Mouse (Mus musculus): ENCODE data around the gene Sptbn1.

Sptbn1 gene

DNA sequence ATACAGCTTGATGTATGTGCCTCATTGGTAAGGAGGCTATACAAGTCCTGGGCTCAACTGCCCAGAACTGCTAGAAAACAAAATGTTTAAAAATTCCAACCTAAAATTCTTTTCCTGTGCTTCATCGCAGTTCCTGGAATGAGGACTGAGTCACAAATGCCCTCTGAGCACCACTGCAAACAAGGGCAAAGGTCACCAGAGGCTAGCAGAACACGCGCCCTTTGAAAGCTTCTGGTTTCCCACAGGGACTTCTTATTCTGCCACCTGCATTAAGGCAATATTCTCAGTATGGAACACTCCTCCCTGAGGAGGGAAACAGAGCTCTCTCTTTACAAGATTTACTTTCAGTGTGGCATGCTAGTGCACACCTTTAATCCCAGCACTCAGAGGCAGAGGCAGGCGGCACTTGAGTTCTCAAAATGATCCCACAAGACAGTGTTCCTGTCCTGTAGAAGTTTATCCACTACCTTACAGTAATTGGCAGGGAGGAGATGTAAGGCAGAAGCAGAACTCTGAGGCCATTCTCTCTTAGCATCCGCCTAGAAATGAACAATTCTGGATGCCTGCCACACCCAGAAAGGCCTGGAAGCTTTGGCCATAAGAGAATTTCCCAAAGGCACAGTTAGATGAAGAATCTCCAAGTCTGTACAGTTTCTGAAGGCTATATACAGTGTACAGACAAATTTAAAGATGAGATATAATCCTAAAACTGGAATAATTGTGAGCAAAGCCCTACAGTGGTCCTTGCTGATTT lies 56.1 kb downstream of the Sptbn1 start:
- no peak for DNase-seq (ENCODE audit: low read depth in 2 of 2, low spot score in 2 of 2)

- DNase-seq (ENCODE audit: low read depth in 2 of 2, low spot score in 2 of 2) = no peak
Measured at GRCm38 (mm10) chr11:30211141-30211540, 56.8 kb downstream of the Sptbn1 start.

DNA sequence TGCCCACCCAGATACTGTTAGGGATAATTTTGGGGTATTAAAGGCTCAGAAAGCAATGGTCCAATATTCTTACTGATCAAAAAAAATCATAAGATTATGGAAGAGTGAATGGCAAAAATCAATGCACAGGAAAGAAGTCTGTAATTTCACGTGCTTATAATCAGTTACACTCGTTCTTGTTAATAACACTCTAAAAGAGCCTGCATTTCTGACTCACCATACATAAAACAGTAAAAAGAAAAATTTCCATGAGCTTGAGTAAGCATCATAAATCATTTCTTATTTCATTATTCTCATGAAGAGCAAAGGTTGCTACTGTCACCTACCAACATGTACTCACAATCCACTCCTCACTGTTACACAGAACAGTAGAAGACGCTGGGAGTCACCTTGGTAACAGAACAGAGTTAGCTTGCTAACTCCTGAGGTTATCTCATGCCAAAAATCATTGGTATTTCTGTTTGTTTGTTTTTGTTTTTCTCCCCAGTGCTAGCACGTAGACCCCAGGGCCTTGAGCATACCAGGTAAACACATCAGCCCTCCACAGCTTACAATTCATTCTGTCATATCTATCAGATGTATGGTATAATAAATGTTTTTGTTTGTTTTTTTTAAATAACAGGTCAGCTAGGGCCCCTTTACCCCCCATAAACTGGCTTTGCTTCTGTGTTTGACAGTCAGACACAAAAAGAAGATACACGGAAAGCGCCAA lies 57.7 kb downstream of the Sptbn1 start:
- no peak for DNase-seq (ENCODE audit: low read depth in 2 of 2, low spot score in 2 of 2)

DNA sequence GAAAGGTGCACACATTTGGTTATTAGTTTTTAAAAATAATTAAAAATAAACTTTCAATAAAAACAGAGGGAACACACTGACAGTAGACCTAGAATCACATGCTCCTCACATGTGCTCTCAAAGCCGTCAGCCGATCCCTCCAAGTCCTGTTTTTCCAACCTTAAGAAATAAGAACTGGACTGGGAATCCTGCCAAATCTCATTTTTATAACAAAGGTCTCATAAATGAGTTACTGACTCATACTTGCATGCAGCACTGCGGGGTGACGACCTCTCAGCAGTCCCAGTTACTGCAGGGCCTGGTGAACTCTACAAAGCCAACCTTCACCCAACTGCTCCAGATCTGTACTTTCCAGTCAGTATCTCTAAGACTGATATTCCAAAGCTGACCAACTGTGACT lies 58.5 kb downstream of the Sptbn1 start:
- no peak for DNase-seq (ENCODE audit: low read depth in 2 of 2, low spot score in 2 of 2)

- DNase-seq (ENCODE audit: low read depth in 2 of 2, low spot score in 2 of 2) = no peak
Measured at GRCm38 (mm10) chr11:30204398-30204797, 63.6 kb downstream of the Sptbn1 start.

DNA sequence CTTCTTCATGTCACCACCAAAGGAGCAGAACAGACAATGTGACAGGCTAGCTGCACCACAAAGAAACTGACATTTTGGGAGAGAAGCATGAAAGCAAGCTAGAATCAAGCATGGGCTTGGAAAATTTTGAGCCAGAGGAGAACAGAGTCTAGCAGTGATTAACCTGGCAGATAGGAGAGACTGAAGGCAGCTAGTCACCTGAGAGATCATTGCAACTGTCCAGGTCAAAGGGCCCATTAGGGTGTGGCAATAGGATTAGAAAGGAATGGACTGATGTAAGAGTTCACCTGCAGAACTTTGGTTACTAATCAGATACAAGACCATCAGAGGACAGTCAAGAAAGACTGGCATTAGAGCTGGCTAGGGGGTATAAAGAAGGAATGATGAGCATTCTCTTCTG lies 67.6 kb downstream of the Sptbn1 start:
- no peak for DNase-seq (ENCODE audit: low read depth in 2 of 2, low spot score in 2 of 2)

GRCm38 (mm10) chr11:30198091-30198675 lies 69.8 kb downstream of the Sptbn1 start:
- peak; percentile 85 to 90 for DNase-seq (ENCODE audit: low read depth in 2 of 2, low spot score in 2 of 2)

GRCm38 (mm10) chr11:30197564-30198090 lies 70.3 kb downstream of the Sptbn1 start:
- peak; percentile 27 to 29 for DNase-seq (ENCODE audit: low read depth in 2 of 2, low spot score in 2 of 2)

DNA sequence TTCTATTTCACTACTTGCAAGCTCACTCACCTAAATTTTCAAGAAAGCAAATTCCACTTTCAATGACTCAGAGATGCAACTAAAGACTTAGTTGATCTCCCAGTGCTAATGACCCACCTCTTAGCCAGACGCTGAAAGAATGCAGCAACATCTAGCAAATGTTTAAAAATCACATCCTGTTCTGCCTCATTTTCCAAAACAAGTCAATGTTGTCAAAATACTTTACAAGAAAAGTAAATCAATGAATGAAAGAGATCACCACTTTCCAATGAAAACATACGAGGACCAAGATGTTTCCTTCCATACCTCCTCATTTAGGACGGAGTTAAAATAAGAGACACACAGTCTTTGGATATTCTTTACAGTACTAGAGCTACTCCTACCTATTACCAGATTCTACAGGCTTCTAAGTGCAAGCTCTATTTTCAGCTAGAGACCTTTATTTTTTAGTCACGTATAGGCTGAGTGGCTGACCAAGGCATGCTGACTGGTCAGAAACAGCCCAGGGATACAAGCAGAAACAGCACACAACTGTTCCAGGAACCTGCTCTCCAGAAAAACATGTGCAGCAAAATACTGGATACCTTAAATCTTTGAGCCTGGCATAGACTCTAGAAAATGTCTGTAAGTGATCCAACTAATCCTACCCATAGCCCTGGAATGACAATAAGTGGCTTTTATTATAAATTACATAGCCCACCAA lies 71.5 kb downstream of the Sptbn1 start:
- DNase-seq (ENCODE audit: low read depth in 2 of 2, low spot score in 2 of 2) = no peak

DNA sequence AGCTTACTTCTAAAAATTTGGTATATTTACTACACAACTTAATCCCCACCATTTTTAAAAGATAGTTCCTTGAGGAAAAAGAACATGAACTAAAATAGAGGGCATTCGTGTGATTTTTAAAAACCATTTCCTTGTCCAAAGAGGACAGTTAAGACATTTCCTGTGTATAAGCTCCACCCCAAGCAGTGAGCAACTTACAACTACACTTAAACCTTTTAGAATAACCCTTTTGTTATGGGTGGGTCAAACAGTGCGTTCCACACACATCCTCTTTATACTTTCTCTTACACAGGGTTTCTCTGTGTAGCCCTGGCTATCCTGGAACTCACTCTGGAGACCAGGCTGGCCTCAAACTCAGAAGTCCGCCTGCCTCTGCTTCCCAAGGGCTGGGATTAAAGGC lies 72.2 kb downstream of the Sptbn1 start:
- DNase-seq (ENCODE audit: low read depth in 2 of 2, low spot score in 2 of 2) = no peak

- no peak for DNase-seq (ENCODE audit: low read depth in 2 of 2, low spot score in 2 of 2)
Measured at GRCm38 (mm10) chr11:30194800-30195199, 73.2 kb downstream of the Sptbn1 start.

GRCm38 (mm10) chr11:30190959-30191358 lies 77.0 kb downstream of the Sptbn1 start:
- DNase-seq (ENCODE audit: low read depth in 2 of 2, low spot score in 2 of 2) = no peak

- no peak for DNase-seq (ENCODE audit: low read depth in 2 of 2, low spot score in 2 of 2)
Measured at GRCm38 (mm10) chr11:30190119-30190518, 77.9 kb downstream of the Sptbn1 start.

- peak; percentile 59 to 68 for DNase-seq (ENCODE audit: low read depth in 2 of 2, low spot score in 2 of 2)
Measured at GRCm38 (mm10) chr11:30186902-30187470, 81.0 kb downstream of the Sptbn1 start.

GRCm38 (mm10) chr11:30184527-30184926 lies 83.4 kb downstream of the Sptbn1 start:
- no peak for DNase-seq (ENCODE audit: low read depth in 2 of 2, low spot score in 2 of 2)

DNA sequence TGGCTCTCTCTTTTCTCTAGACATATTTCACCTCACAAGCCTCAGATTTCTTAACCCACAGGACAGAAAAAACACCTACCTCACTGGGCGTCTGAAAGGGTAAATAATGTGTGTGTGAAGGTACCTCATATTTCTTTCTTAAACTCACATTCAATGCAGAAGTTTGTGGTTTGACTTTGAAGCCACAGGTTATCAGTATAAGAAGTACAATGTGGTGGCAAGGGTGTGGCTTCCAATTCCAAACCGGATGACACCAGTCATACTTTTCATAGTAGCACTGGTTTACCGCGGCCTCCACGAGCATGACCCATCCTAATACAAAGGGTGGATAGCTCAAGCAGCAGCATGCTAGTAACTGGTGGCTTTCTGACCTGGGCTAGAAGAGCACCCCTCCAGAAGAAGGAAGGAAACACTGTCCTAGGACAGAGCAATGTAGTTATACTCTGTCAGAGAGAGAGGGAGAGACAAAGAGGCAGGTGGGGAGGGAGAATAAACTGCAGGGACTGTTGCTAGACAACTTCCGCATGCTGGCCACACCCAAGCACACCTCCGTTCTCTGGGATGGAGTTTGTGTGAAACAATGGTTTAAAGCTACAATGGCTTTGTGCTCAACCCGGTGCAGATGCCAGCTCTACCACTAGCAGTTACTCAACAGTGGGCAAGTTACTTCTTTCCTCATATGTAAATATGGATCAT lies 85.1 kb downstream of the Sptbn1 start:
- peak; percentile 55 to 72 for DNase-seq (ENCODE audit: low read depth in 2 of 2, low spot score in 2 of 2)

DNA sequence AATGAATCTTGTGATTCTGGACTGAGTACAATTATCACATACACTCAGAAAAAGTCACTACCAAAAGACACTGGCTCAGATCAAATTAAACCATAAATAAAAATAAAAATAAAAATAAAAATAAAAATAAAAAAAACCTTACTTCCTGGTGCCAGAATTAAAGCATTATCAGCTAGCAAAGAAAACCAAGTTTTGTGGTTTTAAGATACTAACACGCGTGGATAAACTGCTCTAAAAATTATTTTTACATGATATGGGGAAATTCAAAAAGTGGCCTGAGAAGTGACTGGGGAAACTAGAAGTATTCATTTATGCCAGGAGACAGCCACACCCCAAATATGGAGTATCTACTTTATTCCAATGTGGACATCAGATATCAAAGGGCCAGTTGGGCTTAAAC lies 89.8 kb downstream of the Sptbn1 start:
- DNase-seq (ENCODE audit: low read depth in 2 of 2, low spot score in 2 of 2) = no peak

GRCm38 (mm10) chr11:30177145-30177840 lies 90.7 kb downstream of the Sptbn1 start:
- no peak for DNase-seq (ENCODE audit: low read depth in 2 of 2, low spot score in 2 of 2)

DNA sequence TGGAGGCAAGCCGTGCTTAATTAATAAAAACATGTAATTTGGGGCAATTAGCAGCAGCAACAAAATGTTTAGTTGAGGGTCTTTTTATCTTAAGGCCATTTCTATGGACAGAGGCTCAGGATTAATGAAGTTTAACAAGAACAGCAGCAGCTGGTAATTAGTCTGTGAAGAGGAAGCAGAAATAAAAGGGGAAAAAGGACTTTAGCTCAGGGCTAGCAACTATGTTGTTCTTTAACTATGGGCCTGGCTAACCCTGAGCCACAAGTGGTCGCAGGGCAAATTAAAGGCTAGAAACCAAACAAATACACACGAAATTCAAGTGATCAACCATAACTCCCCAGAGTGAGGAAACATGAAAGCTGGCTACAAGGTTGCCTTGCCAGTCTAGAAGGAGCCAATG lies 91.9 kb downstream of the Sptbn1 start:
- DNase-seq (ENCODE audit: low read depth in 2 of 2, low spot score in 2 of 2) = no peak

DNA sequence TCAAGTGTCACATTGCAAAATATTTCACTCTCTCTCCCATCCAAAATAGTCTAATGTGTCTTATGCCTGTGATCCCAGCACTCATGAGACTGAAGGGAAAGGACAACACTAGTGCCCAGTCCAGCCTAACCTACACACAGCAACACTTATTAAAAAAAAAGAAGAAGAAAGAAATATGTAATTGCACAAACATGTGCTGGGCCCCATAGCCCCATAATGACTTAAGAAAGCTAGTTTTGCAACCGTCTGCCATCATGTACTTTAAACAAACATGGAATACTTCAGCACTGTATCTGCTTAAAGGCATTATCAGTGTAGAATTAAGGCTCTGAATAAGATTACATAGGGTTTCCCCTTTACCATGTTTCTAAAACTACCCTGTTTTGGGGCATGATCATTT lies 92.4 kb downstream of the Sptbn1 start:
- DNase-seq (ENCODE audit: low read depth in 2 of 2, low spot score in 2 of 2) = no peak
